Mouse (Mus musculus): ENCODE measurements at regions not wholly inside any gene's neighbourhood (a gene's known extent, or its start where the extent isn't known, plus 50 kb on each side); places are given as distances from the start of the nearest gene placed in this dataset.
"Not testable (repeated sequence)": the region's sequence is repeated elsewhere in the genome, so short reads cannot be mapped to it uniquely, and the experiment has no call there.

- intact Hi-C loops (cut with DNase I), result no loop called here
Observed at GRCm38 (mm10) chr1:12555859-12556258, 1142.0 kb downstream of the A830018L16Rik start.

GRCm38 (mm10) chr1:12571755-12572358 lies 1158.0 kb downstream of the A830018L16Rik start:
- intact Hi-C loops (cut with DNase I), result no loop called here

GRCm38 (mm10) chr1:12572770-12573169 lies 1158.9 kb downstream of the A830018L16Rik start:
- intact Hi-C loops (cut with DNase I), result no loop called here

GRCm38 (mm10) chr1:12574274-12574673 lies 1160.4 kb downstream of the A830018L16Rik start:
- intact Hi-C loops (cut with DNase I), result no loop called here

DNA sequence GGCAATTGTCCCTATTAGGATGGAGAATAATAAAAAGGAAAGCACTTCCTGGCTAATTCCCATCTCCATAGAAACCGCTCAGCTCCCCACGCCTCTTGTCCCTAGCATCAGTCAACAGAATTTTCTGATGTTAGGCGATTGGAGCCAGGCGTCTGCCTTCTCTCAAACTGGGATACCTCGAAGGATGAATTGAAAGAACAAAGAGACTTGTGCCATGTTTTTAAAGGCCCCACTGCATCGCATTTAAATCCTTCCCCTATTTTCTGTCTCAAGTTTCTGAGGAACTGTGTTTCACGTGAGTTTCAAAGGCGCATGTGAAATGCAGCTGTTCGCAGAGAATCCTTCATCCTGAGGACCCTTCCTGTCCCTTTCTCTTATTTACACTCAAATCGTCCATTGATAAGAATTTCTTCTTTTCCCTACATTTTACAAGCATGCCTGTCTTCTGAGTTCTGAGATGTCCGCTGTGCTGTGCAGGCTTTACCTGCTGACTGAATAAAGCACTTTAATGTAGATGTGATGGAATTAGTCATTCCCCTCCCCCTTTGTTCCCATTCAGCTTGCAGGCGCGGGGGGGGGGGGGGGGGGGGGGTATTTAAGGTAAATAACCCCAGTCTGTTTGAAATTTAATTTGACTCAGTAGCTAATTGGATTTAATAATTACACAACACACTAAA lies 1163.3 kb downstream of the A830018L16Rik start:
- intact Hi-C loops (cut with DNase I), result no loop called here

- intact Hi-C loops (cut with DNase I), result no loop called here
Observed at GRCm38 (mm10) chr1:12577978-12578377, 1164.1 kb downstream of the A830018L16Rik start.

GRCm38 (mm10) chr1:12583012-12583411 lies 1169.1 kb downstream of the A830018L16Rik start:
- intact Hi-C loops (cut with DNase I), result no loop called here

GRCm38 (mm10) chr1:12586981-12587380 lies 1173.1 kb downstream of the A830018L16Rik start:
- intact Hi-C loops (cut with DNase I), result not testable (repeated sequence)

DNA sequence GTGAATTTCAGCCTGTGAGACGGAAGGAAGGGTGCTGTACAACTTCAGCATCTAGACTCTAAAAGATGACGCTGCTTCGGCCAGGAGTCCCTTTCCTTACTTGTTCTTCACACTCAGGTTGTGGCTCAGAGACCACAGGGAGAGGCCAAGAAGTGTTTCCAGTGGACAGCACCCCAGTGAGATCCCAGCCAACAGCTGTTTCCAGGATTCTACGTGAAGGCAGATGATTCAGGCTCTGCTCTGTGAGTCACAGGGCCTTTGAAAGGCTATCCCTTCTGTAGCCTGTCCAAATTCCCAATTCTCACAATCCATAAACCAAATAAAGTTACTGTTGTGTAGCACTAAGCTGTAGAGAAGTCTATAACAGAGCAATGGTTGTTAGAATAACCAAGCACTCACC lies 1198.2 kb downstream of the A830018L16Rik start:
- intact Hi-C loops (cut with DNase I), result no loop called here

- intact Hi-C loops (cut with DNase I), result no loop called here
Observed at GRCm38 (mm10) chr1:12615303-12615702, 1201.4 kb downstream of the A830018L16Rik start.

- intact Hi-C loops (cut with DNase I), result no loop called here
Observed at GRCm38 (mm10) chr1:12615733-12616481, 1202.0 kb downstream of the A830018L16Rik start.

- intact Hi-C loops (cut with DNase I), result no loop called here
Observed at GRCm38 (mm10) chr1:12619981-12620380, 1206.1 kb downstream of the A830018L16Rik start.

GRCm38 (mm10) chr1:12620825-12621224 lies 1206.9 kb downstream of the A830018L16Rik start:
- intact Hi-C loops (cut with DNase I), result no loop called here

GRCm38 (mm10) chr1:12623158-12623557 lies 1209.3 kb downstream of the A830018L16Rik start:
- intact Hi-C loops (cut with DNase I), result no loop called here

DNA sequence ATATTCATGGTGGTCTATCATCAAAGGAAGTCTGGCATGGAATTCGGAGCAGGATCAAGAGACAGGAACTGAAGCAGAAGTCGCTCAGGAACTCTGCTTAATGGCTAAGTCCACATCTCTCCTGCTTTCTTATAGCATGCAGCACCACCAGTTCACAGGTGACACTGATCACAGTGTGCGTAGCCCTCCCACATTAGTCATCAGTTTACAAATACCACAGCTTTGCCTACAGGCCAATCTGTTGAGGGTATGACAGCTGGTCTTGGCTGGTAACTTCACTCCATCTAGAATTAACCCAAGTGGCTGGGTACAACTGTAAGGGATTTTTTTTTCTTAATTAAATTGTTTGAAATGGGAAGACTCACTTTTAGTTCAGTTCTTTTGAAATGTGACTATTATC lies 1219.1 kb downstream of the A830018L16Rik start:
- intact Hi-C loops (cut with DNase I), result no loop called here

GRCm38 (mm10) chr1:12636326-12637147 lies 1222.6 kb downstream of the A830018L16Rik start:
- intact Hi-C loops (cut with DNase I), result no loop called here

- intact Hi-C loops (cut with DNase I), result no loop called here
Observed at GRCm38 (mm10) chr1:12640983-12641382, 1227.1 kb downstream of the A830018L16Rik start.
